Mouse (Mus musculus) forebrain, embryonic 15.5 days (tissue): Measurements from ENCODE around the gene Gabarapl1. TPM values are rescaled to one million over a fixed set of nuclear protein-coding genes. Genes with fewer than 3 reads are reported as not detected.

Source experiments
- ATAC-seq: fragments of 200-750 bp; cut with Nextera tagmentation; replicated peaks from 2 replicates; pipeline ENCODE4 v1.8.0; 2017; ENCODE audit warnings: mild to moderate bottlenecking, moderate TSS enrichment, moderate library complexity
- H3K27ac ChIP-seq: fragments of 300-500 bp; sonication (generic); replicated peaks from 2 replicates; pipeline ENCODE4 v1.5.1; 2015; ENCODE audit warnings: mild to moderate bottlenecking, inconsistent platforms
- H3K27me3 ChIP-seq: fragments of 300-500 bp; sonication (generic); 2 replicates; pipeline ENCODE4 v1.6.1; 2015; ENCODE audit warnings: inconsistent platforms
- H3K36me3 ChIP-seq: fragments of 300-500 bp; sonication (generic); 2 replicates; pipeline ENCODE4 v1.6.1; 2015; ENCODE audit warnings: mild to moderate bottlenecking, inconsistent platforms
- H3K4me1 ChIP-seq: fragments of 300-500 bp; sonication (generic); 2 replicates; pipeline ENCODE4 v1.6.1; 2015; ENCODE audit warnings: inconsistent platforms
- H3K4me2 ChIP-seq: fragments of 300-500 bp; sonication (generic); replicated peaks from 2 replicates; pipeline ENCODE4 v1.6.1; 2015; ENCODE audit warnings: mild to moderate bottlenecking, inconsistent platforms
- H3K4me3 ChIP-seq: fragments of 300-500 bp; sonication (generic); 2 replicates; pipeline ENCODE4 v1.5.1; 2015; ENCODE audit warnings: mild to moderate bottlenecking, inconsistent platforms
- H3K9ac ChIP-seq: fragments of 300-500 bp; sonication (generic); replicated peaks from 2 replicates; pipeline ENCODE4 v1.6.1; 2015; ENCODE audit warnings: mild to moderate bottlenecking, inconsistent platforms
- H3K9me3 ChIP-seq: fragments of 300-500 bp; sonication (generic); 2 replicates; pipeline ENCODE4 v1.6.1; 2016; ENCODE audit warnings: inconsistent platforms
- WGBS: fragments of 180-500 bp; shearing (Covaris S2); methylation state at CpG from one replicate; pipeline ENCODE4 v1.1.7; 2015; ENCODE audit warnings: mixed read lengths; 5-methylcytosine and 5-hydroxymethylcytosine counted together
- polyA plus RNA-seq: library from polyadenylated mRNA; unstranded; fragments of >200 nt; fragmentation: Nextera tagmentation; extraction: Ambion mirVana; gene quantifications from 2 replicates; pipeline ENCODE4 v1.2.1, GENCODE M21; 2015

The Gabarapl1 gene
- polyA plus RNA-seq, 1 experiment from 2014 or later, result 197 TPM

- Histone ChIP-seq H3K9ac (no peak overlapping the region), H3K27ac (no peak overlapping the region), H3K4me3 (no peak overlapping the region), H3K9me3 (no peaks in the 10 kb centered on the region), H3K4me2 (no peak overlapping the region), H3K4me1 (no peaks in the 10 kb centered on the region; the same call in 1 of the 2 replicates), H3K27me3 (no peaks in the 10 kb centered on the region), H3K36me3 (no peaks in the 10 kb centered on the region)
- WGBS, result 94% methylated on average over 3 of the region's 3 CpGs
- no peak for ATAC-seq
These were observed 17.9 kb upstream of the Gabarapl1 start for GRCm38 (mm10) chr6:129515068-129515467.

- WGBS, result 94% methylated on average over 10 of the region's 10 CpGs
- no peaks in the 10 kb centered on the region for H3K9me3 ChIP-seq
- H3K27me3 ChIP-seq, result no peaks in the 10 kb centered on the region
- no peaks in the 10 kb centered on the region for H3K36me3 ChIP-seq
- H3K4me3 ChIP-seq, result no peak overlapping the region
- no peaks in the 10 kb centered on the region; the same call in 1 of the 2 replicates for H3K4me1 ChIP-seq
- H3K27ac ChIP-seq, result no peak overlapping the region
- no peak overlapping the region for H3K9ac ChIP-seq
- ATAC-seq, result no peak
- H3K4me2 ChIP-seq, result no peak overlapping the region
These were observed 16.6 kb upstream of the Gabarapl1 start for GRCm38 (mm10) chr6:129516388-129516787.

- H3K9me3 ChIP-seq, result no peaks in the 10 kb centered on the region
- no peak overlapping the region for H3K4me2 ChIP-seq
- no peak overlapping the region for H3K9ac ChIP-seq
- no peaks in the 10 kb centered on the region for H3K36me3 ChIP-seq
- ATAC-seq, result peak; percentile 91
- H3K4me1 ChIP-seq, result no peaks in the 10 kb centered on the region; the same call in 1 of the 2 replicates
- H3K4me3 ChIP-seq, result no peak overlapping the region
- no peak overlapping the region for H3K27ac ChIP-seq
- 53% methylated on average over 2 of the region's 2 CpGs for WGBS
- no peaks in the 10 kb centered on the region for H3K27me3 ChIP-seq
These were observed 15.1 kb upstream of the Gabarapl1 start for GRCm38 (mm10) chr6:129517752-129518408.

GRCm38 (mm10) chr6:129526069-129526468, 6.9 kb upstream of the Gabarapl1 start:
- H3K27me3 ChIP-seq, result no peaks in the 10 kb centered on the region
- H3K4me1 ChIP-seq, result no peaks in the 10 kb centered on the region
- no peak overlapping the region for H3K27ac ChIP-seq
- ATAC-seq, result no peak
- no peak overlapping the region for H3K9ac ChIP-seq
- H3K9me3 ChIP-seq, result no peaks in the 10 kb centered on the region
- H3K4me3 ChIP-seq, result no peak overlapping the region
- no peaks in the 10 kb centered on the region for H3K36me3 ChIP-seq
- H3K4me2 ChIP-seq, result no peak overlapping the region

GRCm38 (mm10) chr6:129527416-129527815, 5.5 kb upstream of the Gabarapl1 start:
- H3K4me1 ChIP-seq, result peaks cover 4% of the 10 kb centered on the region; the same call in 1 of the 2 replicates
- H3K27me3 ChIP-seq, result no peaks in the 10 kb centered on the region
- no peak overlapping the region for H3K4me3 ChIP-seq
- WGBS, result 97% methylated on average over 2 of the region's 2 CpGs
- no peaks in the 10 kb centered on the region for H3K36me3 ChIP-seq
- H3K9me3 ChIP-seq, result no peaks in the 10 kb centered on the region
- H3K27ac ChIP-seq, result no peak overlapping the region
- ATAC-seq, result no peak
- H3K9ac ChIP-seq, result no peak overlapping the region
- no peak overlapping the region for H3K4me2 ChIP-seq

- no peak for ATAC-seq
- Histone ChIP-seq H3K4me2 (no peak overlapping the region), H3K4me1 (peaks cover 10% of the 10 kb centered on the region), H3K27me3 (no peaks in the 10 kb centered on the region), H3K4me3 (no peak overlapping the region), H3K27ac (no peak overlapping the region), H3K36me3 (no peaks in the 10 kb centered on the region), H3K9ac (no peak overlapping the region), H3K9me3 (no peaks in the 10 kb centered on the region)
- 74% methylated on average over 1 of the region's 1 CpGs for WGBS
These were observed 3.4 kb upstream of the Gabarapl1 start for GRCm38 (mm10) chr6:129529605-129530004.

- Histone ChIP-seq H3K9ac (no peak overlapping the region), H3K4me2 (no peak overlapping the region), H3K36me3 (no peaks in the 10 kb centered on the region), H3K4me3 (no peak overlapping the region), H3K27ac (no peak overlapping the region), H3K27me3 (no peaks in the 10 kb centered on the region), H3K9me3 (no peaks in the 10 kb centered on the region), H3K4me1 (peaks cover 16% of the 10 kb centered on the region)
- ATAC-seq, result no peak
These were observed 2.7 kb upstream of the Gabarapl1 start for GRCm38 (mm10) chr6:129530261-129530660.

GRCm38 (mm10) chr6:129532556-129532941, 411 bp upstream of the Gabarapl1 start:
- Histone ChIP-seq H3K27me3 (no peaks in the 10 kb centered on the region), H3K27ac (peak overlapping the region; percentile 85), H3K9ac (peak overlapping the region; percentile 87), H3K36me3 (peaks cover 3% of the 10 kb centered on the region; the same call in 1 of the 2 replicates), H3K4me1 (peaks cover 29% of the 10 kb centered on the region), H3K4me2 (peak overlapping the region; percentile 59), H3K4me3 (peak overlapping the region; percentile 78), H3K9me3 (no peaks in the 10 kb centered on the region)
- WGBS, result 36% methylated on average over 7 of the region's 7 CpGs
- ATAC-seq, result peak; percentile 42

GRCm38 (mm10) chr6:129534057-129534456, 1.1 kb downstream of the Gabarapl1 start:
- 5% methylated on average over 9 of the region's 9 CpGs for WGBS
- H3K27ac ChIP-seq, result peak overlapping the region; percentile 85
- H3K4me1 ChIP-seq, result peaks cover 29% of the 10 kb centered on the region
- H3K9ac ChIP-seq, result peak overlapping the region; percentile 87
- ATAC-seq, result peak; percentile 46
- no peaks in the 10 kb centered on the region for H3K27me3 ChIP-seq
- peak overlapping the region; percentile 78 for H3K4me3 ChIP-seq
- peaks cover 17% of the 10 kb centered on the region for H3K36me3 ChIP-seq
- no peaks in the 10 kb centered on the region for H3K9me3 ChIP-seq
- H3K4me2 ChIP-seq, result peak overlapping the region; percentile 59

- H3K4me3 ChIP-seq, result peak overlapping the region; percentile 78
- no peaks in the 10 kb centered on the region for H3K27me3 ChIP-seq
- H3K27ac ChIP-seq, result peak overlapping the region; percentile 85; the same call in 1 of the 2 replicates
- WGBS, result 43% methylated on average over 4 of the region's 4 CpGs
- no peaks in the 10 kb centered on the region for H3K9me3 ChIP-seq
- H3K4me2 ChIP-seq, result peak overlapping the region; percentile 59
- H3K36me3 ChIP-seq, result peaks cover 24% of the 10 kb centered on the region
- peaks cover 29% of the 10 kb centered on the region for H3K4me1 ChIP-seq
- peak overlapping the region; percentile 87 for H3K9ac ChIP-seq
- peak; percentile 15; the same call in 1 of the 2 replicates for ATAC-seq
These were observed 1.7 kb downstream of the Gabarapl1 start for GRCm38 (mm10) chr6:129534627-129535190.

GRCm38 (mm10) chr6:129535723-129536122, 2.8 kb downstream of the Gabarapl1 start:
- Histone ChIP-seq H3K36me3 (peaks cover 34% of the 10 kb centered on the region), H3K9ac (no peak overlapping the region), H3K4me3 (peak overlapping the region; percentile 78; the same call in 1 of the 2 replicates), H3K27ac (no peak overlapping the region), H3K4me2 (peak overlapping the region; percentile 59), H3K27me3 (no peaks in the 10 kb centered on the region), H3K4me1 (peaks cover 29% of the 10 kb centered on the region), H3K9me3 (no peaks in the 10 kb centered on the region)
- ATAC-seq, result no peak
- WGBS, result 87% methylated on average over 4 of the region's 4 CpGs

GRCm38 (mm10) chr6:129538555-129538954, 5.6 kb downstream of the Gabarapl1 start:
- no peak overlapping the region for H3K4me2 ChIP-seq
- H3K9me3 ChIP-seq, result no peaks in the 10 kb centered on the region
- no peak for ATAC-seq
- WGBS, result 88% methylated on average over 6 of the region's 6 CpGs
- H3K9ac ChIP-seq, result no peak overlapping the region
- H3K36me3 ChIP-seq, result peaks cover 52% of the 10 kb centered on the region
- H3K4me3 ChIP-seq, result no peak overlapping the region
- peaks cover 22% of the 10 kb centered on the region for H3K4me1 ChIP-seq
- no peak overlapping the region for H3K27ac ChIP-seq
- H3K27me3 ChIP-seq, result no peaks in the 10 kb centered on the region
